Mouse (Mus musculus): ENCODE measurements around the gene Adcyap1.

Gene Adcyap1

DNA sequence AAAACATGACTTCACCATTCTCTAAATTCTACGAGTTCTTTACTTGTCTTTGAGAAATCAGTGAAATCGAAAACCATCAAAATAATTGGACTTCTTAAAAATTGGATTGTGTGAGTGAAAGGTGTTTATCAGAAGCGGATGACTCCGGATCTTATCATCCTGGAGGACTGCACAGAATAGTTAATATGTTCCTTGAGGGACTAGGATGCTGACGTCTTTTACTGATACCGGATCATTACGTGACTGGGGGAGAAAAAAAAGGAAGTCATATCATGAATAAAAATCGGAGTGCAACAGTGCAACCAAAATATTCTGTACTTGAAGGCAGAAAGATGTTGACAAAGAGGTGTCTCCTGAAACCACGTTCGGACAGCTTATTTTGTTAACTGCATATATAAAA is at the start of gene Adcyap1:
Adcyap1 (plus strand) TSS at position 301 of the 400 bp plus-strand sequence.
- DNase-seq: no peak

DNA sequence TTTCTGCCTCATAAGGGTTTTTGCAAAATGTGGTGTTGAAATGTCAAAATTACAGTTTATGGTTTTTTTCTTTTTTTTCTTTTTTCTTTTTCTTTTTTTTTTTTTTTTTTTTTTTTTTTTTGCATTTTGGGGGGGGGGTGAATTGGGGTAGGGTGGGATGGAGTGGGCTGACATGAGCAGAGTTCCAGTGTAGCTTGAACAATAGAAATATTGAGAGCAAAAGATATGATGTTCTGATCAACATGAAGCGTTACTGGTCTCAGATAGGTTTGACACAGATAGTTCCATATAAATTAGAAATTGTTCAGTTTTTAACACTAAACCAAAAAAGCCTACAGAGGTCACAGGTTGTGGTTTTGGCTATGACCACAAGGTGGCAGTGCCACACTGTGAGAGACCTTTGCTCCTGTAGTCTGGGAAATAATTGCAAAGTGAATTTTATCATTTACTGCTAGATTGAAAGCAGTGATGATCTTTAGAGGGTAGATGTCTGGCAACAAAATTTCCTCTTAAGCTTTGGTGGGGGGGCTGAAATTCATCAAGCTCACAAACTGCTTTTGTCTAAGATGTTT is 40.5 kb upstream of the Adcyap1 start:
- peak; percentile 22 for DNase-seq

DNA sequence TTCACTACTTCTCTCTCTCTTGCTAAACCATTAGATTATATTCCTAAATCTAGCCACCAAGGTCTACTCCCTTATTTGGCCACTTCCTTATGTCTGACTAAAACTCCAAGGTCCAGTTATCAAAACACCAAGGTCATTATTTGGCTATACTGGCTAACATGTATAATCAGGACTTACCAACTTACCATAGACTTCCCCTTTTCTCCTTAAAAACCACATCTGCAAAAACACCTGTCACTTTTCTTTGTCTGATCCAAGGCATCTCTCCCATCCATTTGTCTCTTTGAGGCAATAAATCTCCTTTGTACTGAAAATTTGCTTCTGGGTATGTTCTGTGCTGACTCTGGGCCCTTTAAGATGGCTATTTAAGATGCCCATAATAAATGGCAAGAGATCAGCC is 29.2 kb upstream of the Adcyap1 start:
- DNase-seq: no peak

DNA sequence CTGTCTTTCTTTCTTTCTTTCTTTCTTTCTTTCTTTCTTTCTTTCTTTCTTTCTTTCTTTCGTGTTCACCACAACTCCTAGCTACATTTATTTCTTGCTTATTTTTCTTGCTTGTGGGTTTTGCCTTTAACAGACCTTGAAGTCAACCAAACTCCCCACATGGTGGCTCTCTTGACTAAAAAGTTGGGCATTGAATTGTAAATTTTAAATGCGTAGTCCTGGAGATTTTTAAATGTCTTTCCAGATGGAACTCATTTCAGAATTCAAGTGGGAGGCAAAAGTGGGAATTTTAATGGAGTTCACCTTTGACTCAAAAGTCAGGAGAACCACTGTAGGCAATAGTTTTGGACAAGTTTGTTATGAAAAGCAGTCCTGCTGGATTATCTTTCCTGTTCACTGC is 2.0 kb upstream of the Adcyap1 start:
- DNase-seq: peak; percentile 21

DNA sequence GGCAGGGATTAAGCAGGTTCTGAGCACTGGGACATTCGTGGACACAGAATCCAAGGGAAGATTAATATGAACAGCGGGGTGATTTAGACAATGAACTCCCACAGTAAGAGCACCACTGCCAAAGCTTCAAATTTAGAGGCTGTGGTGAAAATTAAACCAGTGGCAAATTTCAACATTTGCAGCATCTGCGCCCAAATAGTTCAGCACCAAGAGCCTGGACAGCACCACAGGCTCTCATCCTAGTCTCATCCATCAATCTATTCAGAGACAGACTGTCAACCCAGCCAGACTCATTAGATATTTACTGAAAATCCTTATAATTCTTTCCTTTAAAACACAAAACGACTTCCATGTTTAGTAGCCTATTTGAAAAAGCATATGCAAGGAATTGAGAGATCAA is 604 bp upstream of the Adcyap1 start:
- DNase-seq: no peak

DNA sequence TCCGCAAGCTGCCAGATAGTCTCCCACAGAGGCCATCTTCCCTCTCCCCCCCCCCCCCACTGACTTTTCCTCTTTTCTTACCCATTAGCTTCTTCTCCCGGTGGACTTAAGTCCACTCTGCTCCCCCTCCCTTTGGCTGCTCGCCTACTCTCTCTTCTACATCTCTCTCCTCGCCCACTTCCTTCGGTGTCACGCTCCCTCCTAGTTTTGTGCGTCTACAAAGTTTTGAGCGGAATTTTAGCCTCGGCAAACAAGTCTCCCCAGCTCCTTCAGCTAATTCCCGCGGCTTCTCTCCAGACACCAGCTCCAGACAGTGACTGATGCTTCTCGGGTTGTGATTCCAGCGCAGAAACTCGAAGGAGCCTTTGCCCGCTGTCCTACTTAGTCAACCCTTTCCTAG is 401 bp downstream of the Adcyap1 start:
- peak; percentile 34 for DNase-seq

DNA sequence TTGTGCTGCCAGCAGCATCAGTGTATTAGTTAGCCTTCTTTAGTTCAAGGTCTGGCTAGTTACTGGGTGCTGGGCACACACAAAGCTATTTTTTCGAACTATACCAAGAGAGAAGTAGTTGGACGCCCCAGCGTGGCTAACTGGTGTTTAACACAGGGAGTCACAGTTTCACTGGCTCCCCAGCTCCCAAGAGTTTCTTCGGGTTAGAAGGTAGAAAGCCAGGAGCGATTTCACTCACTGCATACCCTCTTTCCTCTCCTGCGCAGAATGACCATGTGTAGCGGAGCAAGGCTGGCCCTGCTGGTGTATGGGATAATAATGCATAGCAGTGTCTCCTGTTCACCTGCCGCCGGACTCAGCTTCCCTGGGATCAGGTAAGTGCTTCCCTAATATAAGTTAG is 930 bp downstream of the Adcyap1 start:
- no peak for DNase-seq

DNA sequence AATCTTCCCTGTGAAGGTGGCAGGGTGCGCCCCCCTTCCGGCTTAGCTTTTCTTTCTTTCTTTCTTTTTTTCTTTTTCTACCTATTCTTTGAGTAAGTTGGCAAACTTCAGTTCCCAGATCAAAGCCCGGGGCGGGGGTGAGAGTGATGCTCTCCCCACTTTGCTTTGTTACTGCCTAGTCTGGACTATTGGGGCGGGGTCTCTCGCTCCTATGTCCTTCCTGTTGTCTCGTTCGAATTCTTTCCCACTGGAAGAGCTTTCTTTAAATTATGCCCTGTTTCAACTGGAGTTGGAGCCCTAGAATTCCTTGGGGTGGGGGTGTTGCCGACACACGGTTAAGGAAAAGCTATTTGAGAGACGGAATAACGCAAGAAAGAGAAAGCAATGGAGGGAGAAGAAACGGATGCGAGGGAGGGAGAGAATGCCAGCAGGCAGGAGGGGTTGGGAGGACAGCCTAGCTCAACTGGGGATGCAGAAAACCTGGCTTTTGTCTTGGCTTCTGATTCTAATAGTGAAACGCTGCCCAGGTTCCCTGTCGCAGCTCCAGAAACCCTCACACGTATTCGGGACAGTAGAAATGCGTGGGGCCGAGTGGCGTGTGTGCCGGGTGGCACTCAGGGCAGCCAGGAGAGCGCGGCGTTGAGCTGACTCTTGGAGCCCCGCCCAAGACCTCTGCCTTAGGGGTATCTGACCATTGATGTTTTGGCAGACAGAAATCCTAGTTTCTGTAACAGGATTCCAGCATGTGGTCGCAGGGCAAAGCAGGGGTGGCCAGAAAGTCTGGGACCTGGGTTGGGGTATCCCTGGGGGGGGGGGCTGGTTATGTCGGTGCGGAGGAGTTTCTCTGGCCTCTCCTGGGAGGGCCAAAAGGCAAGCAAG is 1.8 kb downstream of the Adcyap1 start:
- DNase-seq: peak; percentile 10

DNA sequence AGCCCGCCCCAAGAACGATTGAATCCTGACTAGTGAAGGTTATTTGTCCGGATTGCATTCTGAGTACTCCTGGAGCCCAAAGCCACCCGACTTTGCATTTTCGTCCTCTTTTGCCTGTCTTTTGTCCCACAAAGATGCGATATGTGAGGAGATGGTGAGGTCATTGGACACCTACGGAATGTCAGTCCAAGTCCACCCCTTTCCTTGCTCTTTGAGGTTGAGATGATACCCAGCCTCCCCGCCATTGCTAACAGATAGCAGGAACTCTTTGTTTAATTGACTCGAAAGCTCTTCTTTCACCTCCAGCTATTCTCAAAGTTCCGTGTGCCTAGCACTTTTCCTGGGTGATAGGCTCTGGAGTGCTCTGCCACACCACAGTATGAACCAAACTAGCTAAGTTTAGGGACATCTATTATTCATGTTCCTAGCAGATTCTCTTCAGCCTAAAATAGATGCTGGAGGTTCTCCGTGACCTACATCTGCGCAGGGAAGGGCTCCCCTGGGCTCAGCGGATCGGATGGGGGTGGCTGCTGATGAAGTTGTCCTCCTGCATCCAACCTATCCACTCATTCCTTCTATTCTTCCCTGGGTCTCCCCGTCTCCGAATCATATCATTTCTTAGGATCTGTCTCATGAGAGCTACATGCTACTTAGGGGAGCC is 2.6 kb downstream of the Adcyap1 start:
- DNase-seq: peak; percentile 57

DNA sequence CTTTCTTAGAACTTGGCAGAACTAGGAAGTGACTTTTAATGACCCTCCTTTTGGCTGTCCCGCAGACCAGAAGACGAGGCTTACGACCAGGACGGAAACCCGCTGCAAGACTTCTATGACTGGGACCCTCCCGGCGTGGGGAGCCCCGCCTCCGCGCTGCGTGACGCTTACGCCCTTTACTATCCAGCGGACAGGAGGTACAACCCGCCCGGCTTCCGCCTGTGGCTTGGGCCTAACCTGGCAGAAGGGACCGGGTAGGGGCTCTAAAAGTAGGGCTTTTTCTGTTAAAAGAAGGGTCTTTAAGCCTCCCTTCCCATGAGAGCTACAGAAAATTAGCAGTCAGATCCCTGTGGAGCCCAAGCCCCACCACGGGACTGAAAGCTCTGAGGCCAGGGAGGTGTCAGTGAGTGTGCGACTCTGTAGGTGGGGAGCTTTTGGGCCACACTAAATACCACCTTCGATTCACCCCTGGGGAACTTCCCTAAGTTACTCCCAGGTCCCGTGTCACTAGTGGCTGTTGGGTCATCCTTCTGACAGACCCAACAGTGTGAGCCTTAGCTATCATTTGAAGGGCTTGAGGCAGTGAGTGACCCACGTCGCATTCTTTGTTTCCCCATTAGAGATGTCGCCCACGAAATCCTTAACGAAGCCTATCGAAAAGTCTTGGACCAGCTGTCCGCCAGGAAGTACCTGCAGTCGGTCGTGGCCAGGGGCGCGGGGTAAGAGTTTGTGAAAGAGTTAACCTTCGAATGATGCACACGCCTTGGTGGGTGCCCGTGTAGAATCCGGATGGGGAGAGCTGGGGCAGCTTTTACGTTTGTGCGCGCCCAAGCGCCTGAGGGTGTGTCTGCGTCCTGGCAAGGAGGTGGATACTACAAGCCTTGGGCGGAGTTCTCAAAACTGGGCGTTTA is 3.6 kb downstream of the Adcyap1 start:
- peak; percentile 24 for DNase-seq

DNA sequence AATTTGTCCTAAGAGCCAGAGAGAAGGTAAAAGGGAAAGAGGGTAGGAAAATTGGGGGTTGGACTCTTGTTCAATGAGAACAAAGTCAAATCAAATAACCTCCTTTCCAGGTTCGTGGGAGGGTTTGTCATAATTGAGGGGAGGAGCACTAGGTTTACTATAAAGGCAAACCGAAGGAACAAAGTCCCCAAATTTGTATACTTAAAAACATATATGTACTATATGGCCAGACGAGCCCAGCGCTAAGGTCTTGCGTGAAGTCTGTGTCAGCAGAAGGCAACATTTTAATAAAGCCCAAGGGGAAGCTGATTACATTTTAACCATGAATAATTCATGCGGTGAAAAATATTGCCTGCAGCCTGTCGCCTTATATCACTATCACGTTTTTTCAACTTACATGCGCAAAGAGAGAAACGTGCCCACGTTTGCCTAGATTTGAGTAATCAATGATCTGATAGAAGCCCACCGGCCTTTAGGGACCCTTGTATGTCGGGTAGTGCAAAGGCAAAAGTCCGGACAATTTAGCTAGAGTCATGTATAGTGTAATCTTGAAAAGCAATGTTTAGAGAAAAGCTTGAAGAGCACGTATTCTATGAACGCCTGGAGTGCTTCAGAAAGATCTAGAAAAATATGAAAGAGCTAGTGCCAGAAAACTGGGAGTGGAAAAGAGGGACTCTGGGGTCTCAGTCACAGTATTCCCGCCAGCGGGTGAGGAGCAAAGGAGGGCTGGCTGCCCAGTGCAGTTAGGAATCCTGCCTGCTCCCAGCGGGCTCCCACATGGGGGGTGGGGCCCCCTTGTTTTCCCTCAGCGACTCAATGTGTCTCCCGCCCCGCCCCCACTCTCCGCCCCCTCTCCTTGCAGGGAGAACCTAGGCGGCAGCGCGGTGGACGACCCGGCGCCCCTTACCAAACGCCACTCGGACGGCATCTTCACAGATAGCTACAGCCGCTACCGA is 4.5 kb downstream of the Adcyap1 start:
- peak; percentile 9 for DNase-seq

DNA sequence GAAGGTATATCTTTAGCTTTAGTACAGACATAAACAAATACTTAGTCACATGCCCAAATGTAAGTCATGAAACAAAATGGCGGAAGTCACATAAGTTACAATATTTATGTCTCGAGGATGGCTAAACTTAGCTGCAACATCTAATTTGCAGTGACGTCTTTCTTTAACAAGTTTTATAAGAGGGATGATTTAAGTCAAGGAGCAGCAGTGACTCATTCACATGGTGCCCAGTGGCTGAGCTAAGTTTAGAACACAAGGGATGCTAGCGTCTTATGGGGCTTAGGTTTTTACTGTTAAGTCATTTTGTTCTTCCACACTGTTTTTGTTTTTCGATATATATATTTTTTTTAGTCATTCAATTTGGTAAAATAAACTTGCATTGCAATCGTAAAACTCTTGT is 19.0 kb downstream of the Adcyap1 start:
- peak; percentile 15 for DNase-seq

DNA sequence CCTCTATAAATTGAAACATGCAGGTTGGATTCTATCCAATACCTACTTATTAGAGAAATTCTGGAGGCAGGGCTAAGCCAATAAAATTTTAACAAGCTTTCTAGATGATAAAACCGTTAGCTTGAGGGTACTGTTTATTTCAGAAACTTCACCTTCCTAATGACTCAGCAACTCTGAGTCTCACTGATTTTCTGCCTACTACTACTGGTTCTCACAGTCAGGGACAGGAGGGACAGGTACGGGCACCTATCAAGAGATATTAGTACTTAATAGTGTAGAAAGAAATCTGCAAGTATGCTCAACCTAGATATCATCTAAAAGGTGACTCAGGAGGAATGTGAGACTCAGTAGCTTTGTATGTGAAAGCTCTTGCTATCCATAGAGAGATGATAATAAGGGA is 19.8 kb downstream of the Adcyap1 start:
- no peak for DNase-seq

DNA sequence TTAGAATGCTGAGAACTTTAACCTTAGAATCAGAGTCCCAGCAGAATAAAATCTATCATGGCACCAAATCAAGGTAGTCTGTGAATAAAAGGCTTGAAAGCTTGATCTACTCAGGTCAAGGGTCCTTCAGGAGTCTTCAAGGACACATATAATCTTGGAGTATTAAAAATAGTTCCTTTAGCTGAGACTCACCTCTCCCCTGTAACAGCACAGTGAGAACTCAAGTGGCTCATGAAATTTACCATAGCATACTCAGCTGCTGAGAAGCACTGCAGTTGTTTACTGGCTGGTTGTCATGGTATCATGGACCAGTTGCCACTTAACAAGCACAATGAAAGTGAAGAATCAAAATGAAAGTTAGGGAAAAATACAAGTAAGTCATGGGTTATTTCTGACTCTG is 38.5 kb downstream of the Adcyap1 start:
- DNase-seq: no peak

Measured in right cerebral cortex, adult 18-20 months (tissue).